Mouse (Mus musculus): ENCODE measurements at regions not wholly inside any gene's neighbourhood (a gene's known extent, or its start where the extent isn't known, plus 50 kb on each side); places are given as distances from the start of the nearest gene placed in this dataset.
A peak's percentile ranks its signal among the peaks of the same experiment; 100 is the strongest.

DNA sequence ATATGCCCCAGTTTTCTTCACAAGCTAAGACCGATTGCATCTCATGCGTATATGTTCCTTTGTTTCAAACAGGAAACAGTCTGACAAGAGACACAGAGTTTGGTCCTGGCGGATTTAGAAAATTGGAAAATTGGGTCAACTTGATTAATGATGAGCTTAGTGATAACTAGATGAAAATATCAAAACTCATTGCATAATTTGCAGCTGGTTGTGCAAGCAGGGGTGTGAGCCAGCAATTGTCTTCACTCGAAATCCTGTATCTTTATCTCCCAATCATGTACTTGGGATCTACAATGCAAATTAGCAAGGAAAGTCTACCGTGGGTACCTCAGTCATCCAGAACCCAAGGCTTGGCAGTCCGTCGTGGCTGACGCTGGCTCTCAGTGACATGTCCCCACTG is 128.9 kb upstream of the N6amt1 start:
- H3K36me3 ChIP-seq, result no peaks in the 10 kb centered on the region
- 75% methylated on average over 8 of the region's 8 CpGs for WGBS
- H3K27me3 ChIP-seq, result 0 out of 2 replicates have a peak, but pooled peaks cover 2% of the 10 kb centered on the region
- ATAC-seq (replicated peaks; ENCODE audit: insufficient number of reproducible peaks, insufficient read depth, low FRiP score, low read depth), result no peak
- H3K9me3 ChIP-seq (replicated peaks), result no peaks in the 10 kb centered on the region
- H3K27ac ChIP-seq, result no peak overlapping the region
- H3K4me1 ChIP-seq (replicated peaks), result 0 out of 2 replicates have a peak, but pooled peaks cover 2% of the 10 kb centered on the region
- H3K4me3 ChIP-seq, result no peak overlapping the region
- no peak overlapping the region for H3K4me2 ChIP-seq
- no peak overlapping the region for H3K9ac ChIP-seq

DNA sequence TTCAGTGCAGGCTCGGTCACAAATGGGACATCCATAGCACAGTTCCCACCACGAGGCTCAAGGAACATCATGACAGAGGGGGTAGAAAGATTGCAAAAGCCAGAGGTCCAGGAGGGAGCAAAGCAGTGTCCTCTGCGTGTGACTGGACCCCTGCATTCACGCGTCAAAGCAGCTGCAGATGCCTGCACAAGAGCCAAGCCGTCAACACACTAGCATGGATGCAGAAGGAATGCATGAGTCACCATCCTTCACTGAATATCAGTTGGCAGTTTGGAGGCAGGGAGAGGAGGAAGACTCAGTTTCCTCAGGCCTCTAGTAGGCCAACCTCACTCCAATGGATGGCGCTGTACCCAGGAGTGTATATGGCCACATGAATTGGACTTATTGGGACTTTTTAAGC is 130.0 kb upstream of the N6amt1 start:
- no peak overlapping the region for H3K27ac ChIP-seq
- H3K9me3 ChIP-seq (replicated peaks), result no peaks in the 10 kb centered on the region
- 57% methylated on average over 7 of the region's 7 CpGs for WGBS
- no peak overlapping the region for H3K4me2 ChIP-seq
- H3K27me3 ChIP-seq, result 0 out of 2 replicates have a peak, but pooled peaks cover 2% of the 10 kb centered on the region
- H3K4me1 ChIP-seq (replicated peaks), result 0 out of 2 replicates have a peak, but pooled peaks cover 4% of the 10 kb centered on the region
- H3K9ac ChIP-seq, result no peak overlapping the region
- no peaks in the 10 kb centered on the region for H3K36me3 ChIP-seq
- ATAC-seq (replicated peaks; ENCODE audit: insufficient number of reproducible peaks, insufficient read depth, low FRiP score, low read depth), result 0 out of 2 replicates have a peak, but pooled peaks have one; percentile 7
- no peak overlapping the region for H3K4me3 ChIP-seq

DNA sequence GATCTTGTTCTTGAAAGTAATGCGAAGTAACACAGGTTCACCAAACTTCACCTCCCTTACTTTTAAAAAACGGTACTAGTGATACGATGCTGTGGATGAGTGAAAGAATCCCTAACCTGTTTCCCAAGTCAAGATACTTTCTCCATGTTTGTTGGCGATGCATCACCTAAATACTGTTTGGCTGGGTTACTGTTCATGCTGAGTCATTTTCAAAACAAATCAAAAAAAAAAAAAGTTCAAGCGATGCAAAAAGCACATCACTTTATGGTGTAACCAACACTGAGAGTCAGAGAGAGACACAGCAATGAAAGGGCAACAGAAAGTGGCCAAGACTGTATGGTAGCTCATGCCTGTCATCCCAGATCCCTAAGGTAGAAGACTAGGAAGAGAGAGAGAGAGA is 133.4 kb upstream of the N6amt1 start:
- Histone ChIP-seq H3K27me3 (0 out of 2 replicates have a peak, but pooled peaks cover 2% of the 10 kb centered on the region), H3K9ac (no peak overlapping the region), H3K4me3 (no peak overlapping the region), H3K4me1 (replicated peaks) (0 out of 2 replicates have a peak, but pooled peaks cover 4% of the 10 kb centered on the region), H3K27ac (no peak overlapping the region), H3K36me3 (no peaks in the 10 kb centered on the region), H3K4me2 (no peak overlapping the region), H3K9me3 (replicated peaks) (no peaks in the 10 kb centered on the region)
- no peak for ATAC-seq (replicated peaks; ENCODE audit: insufficient number of reproducible peaks, insufficient read depth, low FRiP score, low read depth)
- 75% methylated on average over 5 of the region's 5 CpGs for WGBS

DNA sequence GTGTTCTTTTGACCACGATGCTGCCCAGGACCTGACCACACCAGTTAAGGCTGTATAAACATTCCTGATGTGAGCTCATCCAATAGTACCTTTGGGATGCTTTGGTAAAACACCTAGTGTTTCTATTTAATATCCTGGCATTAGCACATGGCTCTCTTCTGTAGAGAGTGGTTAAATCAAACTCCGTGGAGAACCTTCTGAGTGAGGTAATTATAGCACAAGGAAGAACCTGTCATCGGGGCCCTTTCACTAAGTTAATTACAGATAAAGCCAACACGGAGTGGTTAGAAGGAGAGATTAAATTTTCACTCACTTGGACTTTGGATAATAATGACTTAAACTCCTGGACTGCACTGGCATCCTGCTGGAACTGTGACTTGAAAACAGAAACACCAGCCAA is 133.8 kb upstream of the N6amt1 start:
- no peak overlapping the region for H3K27ac ChIP-seq
- no peak; the same call in 1 of the 2 replicates for ATAC-seq (replicated peaks; ENCODE audit: insufficient number of reproducible peaks, insufficient read depth, low FRiP score, low read depth)
- 28% methylated on average over 4 of the region's 4 CpGs for WGBS
- H3K4me1 ChIP-seq (replicated peaks), result 0 out of 2 replicates have a peak, but pooled peaks cover 4% of the 10 kb centered on the region
- H3K4me3 ChIP-seq, result no peak overlapping the region
- 0 out of 2 replicates have a peak, but pooled peaks cover 2% of the 10 kb centered on the region for H3K27me3 ChIP-seq
- no peak overlapping the region for H3K9ac ChIP-seq
- no peaks in the 10 kb centered on the region for H3K9me3 ChIP-seq (replicated peaks)
- no peaks in the 10 kb centered on the region for H3K36me3 ChIP-seq
- H3K4me2 ChIP-seq, result no peak overlapping the region

DNA sequence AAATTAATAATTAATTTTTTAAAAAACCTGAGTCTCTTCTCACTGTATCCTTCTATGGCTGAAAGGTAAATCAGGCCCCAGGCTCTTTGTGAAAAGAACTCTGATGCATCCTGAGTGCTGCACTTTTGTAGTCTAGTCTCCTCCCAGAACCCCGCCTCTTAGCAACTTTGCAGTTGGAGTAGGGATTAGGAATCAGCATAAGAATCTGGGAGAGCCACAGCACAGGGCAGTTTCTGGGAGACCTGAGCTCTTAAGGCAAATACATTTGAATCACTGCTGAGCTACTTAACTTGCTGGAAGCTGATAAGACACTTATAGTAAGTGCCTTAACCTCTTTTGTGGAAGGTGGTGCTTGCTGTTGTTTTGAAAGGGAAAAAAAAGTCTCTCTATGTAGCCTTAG is 146.1 kb upstream of the N6amt1 start:
- Histone ChIP-seq H3K4me1 (replicated peaks) (no peaks in the 10 kb centered on the region), H3K9ac (no peak overlapping the region), H3K27me3 (no peaks in the 10 kb centered on the region), H3K27ac (no peak overlapping the region), H3K4me2 (no peak overlapping the region), H3K4me3 (no peak overlapping the region), H3K36me3 (no peaks in the 10 kb centered on the region), H3K9me3 (replicated peaks) (no peaks in the 10 kb centered on the region)
- ATAC-seq (replicated peaks; ENCODE audit: insufficient number of reproducible peaks, insufficient read depth, low FRiP score, low read depth), result no peak
- WGBS, result 40% methylated on average over 1 of the region's 1 CpGs

DNA sequence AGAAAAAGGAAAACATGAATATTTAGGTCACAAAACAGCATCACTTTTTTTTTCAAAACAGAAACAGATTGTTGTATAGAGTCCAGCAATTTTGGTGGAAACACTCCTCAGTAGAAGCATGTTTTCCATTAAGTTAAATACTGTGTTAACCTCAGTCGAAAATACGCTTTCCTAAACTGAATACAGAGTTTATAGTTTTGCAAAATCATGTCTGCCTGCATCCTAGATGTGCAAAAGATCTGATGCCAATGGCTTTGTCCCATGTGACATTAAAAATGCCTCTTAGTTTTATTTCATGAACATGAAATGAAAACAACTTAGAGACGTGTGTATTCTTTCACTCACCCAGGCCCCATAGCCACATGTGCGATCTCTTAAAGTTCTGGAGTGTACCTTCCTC is 163.5 kb upstream of the N6amt1 start:
- WGBS, result 83% methylated on average over 4 of the region's 4 CpGs
- no peak for ATAC-seq (replicated peaks; ENCODE audit: insufficient number of reproducible peaks, insufficient read depth, low FRiP score, low read depth)
- Histone ChIP-seq H3K4me3 (no peak overlapping the region), H3K27ac (no peak overlapping the region), H3K9me3 (replicated peaks) (no peaks in the 10 kb centered on the region), H3K4me2 (no peak overlapping the region), H3K9ac (no peak overlapping the region), H3K36me3 (no peaks in the 10 kb centered on the region), H3K4me1 (replicated peaks) (no peaks in the 10 kb centered on the region), H3K27me3 (no peaks in the 10 kb centered on the region)

DNA sequence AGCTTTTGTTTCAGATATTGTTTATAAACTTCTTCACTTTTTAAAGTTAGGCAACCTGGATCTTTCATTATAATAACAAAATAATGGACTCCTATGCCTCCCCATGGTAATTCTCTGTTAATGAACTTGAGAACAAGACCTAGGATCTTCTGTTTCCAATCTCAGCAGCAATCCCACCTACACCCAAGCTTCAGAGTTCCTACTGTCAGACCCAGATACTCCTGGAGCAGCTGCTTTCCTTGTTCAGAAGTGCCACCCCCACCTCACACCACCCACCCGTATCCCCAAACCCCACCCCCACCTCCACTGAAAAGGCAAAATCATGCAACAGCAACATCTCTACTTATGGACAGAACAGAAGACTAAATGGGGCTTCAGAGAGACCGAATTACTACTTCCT is 165.2 kb upstream of the N6amt1 start:
- Histone ChIP-seq H3K9ac (no peak overlapping the region), H3K27ac (no peak overlapping the region), H3K36me3 (no peaks in the 10 kb centered on the region), H3K4me1 (replicated peaks) (no peaks in the 10 kb centered on the region), H3K27me3 (no peaks in the 10 kb centered on the region), H3K9me3 (replicated peaks) (no peaks in the 10 kb centered on the region), H3K4me3 (no peak overlapping the region), H3K4me2 (no peak overlapping the region)
- WGBS, result 74% methylated on average over 2 of the region's 2 CpGs
- ATAC-seq (replicated peaks; ENCODE audit: insufficient number of reproducible peaks, insufficient read depth, low FRiP score, low read depth), result no peak

DNA sequence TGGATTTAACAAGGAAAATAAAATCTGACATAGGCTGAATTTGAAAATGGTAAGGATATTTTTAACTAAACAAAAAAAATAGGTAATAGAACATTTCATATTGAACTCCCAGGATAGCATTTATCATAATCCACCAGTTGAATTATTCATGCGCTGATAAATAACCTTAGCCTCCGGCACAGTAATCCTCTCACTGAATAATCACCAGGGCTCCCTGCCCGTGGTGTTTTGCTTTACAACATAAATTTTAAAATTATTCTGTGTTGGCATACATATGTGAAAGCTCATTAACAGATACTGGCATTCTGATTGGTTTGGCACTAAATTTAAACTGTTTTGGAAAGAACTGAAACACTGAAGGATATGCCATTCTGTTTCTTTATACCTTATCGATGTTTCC is 181.6 kb upstream of the N6amt1 start:
- no peak overlapping the region for H3K4me3 ChIP-seq
- H3K4me1 ChIP-seq (replicated peaks), result no peaks in the 10 kb centered on the region
- no peaks in the 10 kb centered on the region for H3K36me3 ChIP-seq
- WGBS, result 79% methylated on average over 4 of the region's 4 CpGs
- ATAC-seq (replicated peaks; ENCODE audit: insufficient number of reproducible peaks, insufficient read depth, low FRiP score, low read depth), result no peak
- H3K27ac ChIP-seq, result no peak overlapping the region
- H3K4me2 ChIP-seq, result no peak overlapping the region
- H3K9me3 ChIP-seq (replicated peaks), result no peaks in the 10 kb centered on the region
- H3K27me3 ChIP-seq, result no peaks in the 10 kb centered on the region
- H3K9ac ChIP-seq, result no peak overlapping the region

DNA sequence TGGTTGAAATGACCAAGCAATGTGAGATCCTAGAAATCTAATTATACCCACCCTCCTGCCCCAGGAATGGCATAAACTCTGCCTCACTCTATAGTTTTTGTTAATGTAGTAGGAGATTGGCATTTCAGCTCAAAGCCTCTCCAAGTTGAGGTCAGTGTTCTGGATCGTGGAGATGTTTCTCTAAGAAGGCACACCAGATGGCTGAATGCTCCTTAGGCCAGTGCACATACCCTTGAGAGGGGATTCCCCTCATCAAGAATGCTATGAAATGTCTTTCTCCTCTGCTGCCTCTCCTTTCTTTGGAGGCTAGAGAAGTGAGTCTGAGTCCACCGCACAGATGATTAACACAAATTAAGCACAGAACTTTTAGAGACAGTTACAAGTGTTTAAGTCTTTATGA is 214.7 kb upstream of the N6amt1 start:
- no peak overlapping the region for H3K4me3 ChIP-seq
- WGBS, result 86% methylated on average over 2 of the region's 2 CpGs
- no peak for ATAC-seq (replicated peaks; ENCODE audit: insufficient number of reproducible peaks, insufficient read depth, low FRiP score, low read depth)

DNA sequence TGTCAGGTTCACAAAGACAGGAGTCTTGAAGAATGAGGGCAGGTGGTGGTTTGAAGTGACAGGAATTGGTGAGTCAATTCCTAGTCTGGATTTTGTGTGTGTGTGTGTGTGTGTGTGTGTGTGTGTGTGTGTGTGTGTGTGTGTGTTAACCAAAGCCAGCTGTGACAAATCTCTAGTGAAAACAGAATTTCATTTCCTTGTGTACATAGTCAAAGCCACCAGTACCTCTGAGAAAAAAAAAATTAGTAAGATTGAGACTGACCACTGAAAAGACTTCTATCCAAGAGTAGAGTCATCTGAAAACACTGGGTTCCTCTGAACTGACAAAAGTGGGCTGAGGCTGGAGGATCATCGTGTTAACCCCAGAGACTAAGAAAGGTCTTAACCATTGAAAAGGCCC is 217.5 kb upstream of the N6amt1 start:
- Histone ChIP-seq H3K9me3 (replicated peaks) (no peaks in the 10 kb centered on the region), H3K9ac (no peak overlapping the region), H3K4me3 (no peak overlapping the region), H3K4me1 (replicated peaks) (peaks cover 3% of the 10 kb centered on the region; the same call in 1 of the 2 replicates), H3K4me2 (no peak overlapping the region), H3K36me3 (no peaks in the 10 kb centered on the region), H3K27me3 (no peaks in the 10 kb centered on the region), H3K27ac (no peak overlapping the region)
- no peak for ATAC-seq (replicated peaks; ENCODE audit: insufficient number of reproducible peaks, insufficient read depth, low FRiP score, low read depth)
- 85% methylated on average over 1 of the region's 1 CpGs for WGBS

More for the DNA sequence above, 214.7 kb upstream of the N6amt1 start:
- no peaks in the 10 kb centered on the region for H3K36me3 ChIP-seq
- H3K4me2 ChIP-seq, result no peak overlapping the region
- H3K9ac ChIP-seq, result no peak overlapping the region
- H3K27ac ChIP-seq, result no peak overlapping the region
- H3K4me1 ChIP-seq (replicated peaks), result no peaks in the 10 kb centered on the region
- H3K9me3 ChIP-seq (replicated peaks), result no peaks in the 10 kb centered on the region
- H3K27me3 ChIP-seq, result no peaks in the 10 kb centered on the region

DNA sequence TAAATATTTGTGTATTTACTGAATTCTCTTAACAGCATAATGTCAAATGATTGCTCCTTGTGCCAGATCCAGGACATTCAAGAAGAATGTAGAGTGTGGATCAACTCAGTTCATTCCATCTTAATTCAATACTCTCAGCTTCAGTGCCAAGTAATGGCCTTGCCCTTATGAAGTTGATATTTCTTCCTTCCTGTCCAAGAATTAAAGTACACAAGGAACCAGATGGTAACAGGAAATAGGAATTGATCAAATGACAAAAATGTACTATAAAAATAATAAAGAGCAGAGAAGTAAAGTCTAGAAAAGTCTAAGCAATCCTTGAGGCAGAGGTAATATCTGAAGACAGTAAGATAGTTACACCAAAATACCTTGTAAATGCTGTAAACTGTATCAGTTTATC is 219.5 kb upstream of the N6amt1 start:
- Histone ChIP-seq H3K9me3 (replicated peaks) (no peaks in the 10 kb centered on the region), H3K27ac (no peak overlapping the region), H3K4me1 (replicated peaks) (peaks cover 3% of the 10 kb centered on the region; the same call in 1 of the 2 replicates), H3K36me3 (no peaks in the 10 kb centered on the region), H3K9ac (no peak overlapping the region), H3K4me2 (no peak overlapping the region), H3K4me3 (no peak overlapping the region), H3K27me3 (no peaks in the 10 kb centered on the region)
- no peak for ATAC-seq (replicated peaks; ENCODE audit: insufficient number of reproducible peaks, insufficient read depth, low FRiP score, low read depth)

DNA sequence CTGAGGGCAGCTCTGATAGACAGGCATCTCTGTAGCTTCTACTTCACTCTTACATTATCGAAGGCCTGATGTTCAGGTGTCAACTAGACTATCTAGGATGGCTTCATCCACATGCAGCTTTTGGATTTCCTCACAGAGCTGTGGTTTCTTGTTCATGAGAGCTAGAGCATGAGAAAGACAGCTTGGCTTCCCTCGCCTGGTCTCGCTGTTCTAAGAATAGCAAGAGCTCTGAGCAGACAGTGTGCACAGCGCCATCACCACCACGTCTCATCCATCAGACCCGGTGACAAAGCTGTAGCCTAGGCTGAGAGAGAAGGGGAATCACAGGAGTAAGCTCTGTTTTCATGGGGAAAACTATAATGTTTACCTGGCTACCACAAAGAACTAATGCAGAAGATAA is 220.1 kb upstream of the N6amt1 start:
- H3K9ac ChIP-seq, result no peak overlapping the region
- no peak overlapping the region for H3K4me2 ChIP-seq
- H3K27me3 ChIP-seq, result no peaks in the 10 kb centered on the region
- H3K4me1 ChIP-seq (replicated peaks), result peaks cover 3% of the 10 kb centered on the region; the same call in 1 of the 2 replicates
- ATAC-seq (replicated peaks; ENCODE audit: insufficient number of reproducible peaks, insufficient read depth, low FRiP score, low read depth), result no peak
- WGBS, result 44% methylated on average over 6 of the region's 6 CpGs
- no peak overlapping the region; the same call in 1 of the 2 replicates for H3K27ac ChIP-seq
- no peaks in the 10 kb centered on the region for H3K36me3 ChIP-seq
- H3K9me3 ChIP-seq (replicated peaks), result no peaks in the 10 kb centered on the region
- no peak overlapping the region for H3K4me3 ChIP-seq

Data from heart, embryonic 15.5 days (tissue).